ENCODE assay signal across 18 mouse cellular contexts in the genomic region with DNA sequence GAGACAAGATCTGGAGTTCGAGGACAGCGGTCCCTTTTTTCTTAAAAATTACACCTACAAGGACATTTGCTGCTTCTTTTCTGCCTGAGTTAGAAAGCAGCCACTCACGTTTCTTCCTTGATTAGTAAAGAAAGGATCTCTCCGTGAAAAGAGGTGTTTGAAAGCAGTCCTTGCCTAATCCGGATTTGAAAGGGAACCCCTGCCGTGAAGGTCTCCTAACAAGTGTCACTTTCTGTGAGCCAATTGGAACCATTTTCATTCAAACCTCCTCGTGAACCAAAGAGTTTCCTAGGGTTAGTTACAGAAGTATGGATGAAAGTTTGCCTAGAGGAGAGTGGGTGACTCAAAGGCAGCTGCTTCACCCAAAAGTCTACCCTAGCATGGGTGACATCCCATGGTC. TPM values are rescaled to one million over a fixed set of nuclear protein-coding genes. Genes with fewer than 3 reads are reported as not detected.
"Had no signal": no experiment of that assay in that cellular context is flagged by ENCODE, and none has a peak within 500 bp of the region (broad histone marks: within the 10 kb centered on the region; RNA-seq: fewer than 3 reads in every experiment).

No protein-coding gene starts in this region.

- H3K27me3 ChIP-seq: limb, embryonic 13.5 days; neural tube, embryonic 13.5 days had no signal

- H3K9ac ChIP-seq: limb, embryonic 13.5 days; liver, embryonic 14.5 days; neural tube, embryonic 13.5 days had no signal

- H3K9me3 ChIP-seq: limb, embryonic 13.5 days; neural tube, embryonic 13.5 days had no signal

- ATAC-seq: midbrain, embryonic 16.5 days had no signal

- H3K36me3 ChIP-seq: limb, embryonic 13.5 days; neural tube, embryonic 13.5 days had no signal

- H3K4me1 ChIP-seq: limb, embryonic 13.5 days; neural tube, embryonic 13.5 days had no signal

- H3K4me2 ChIP-seq: limb, embryonic 13.5 days; neural tube, embryonic 13.5 days had no signal

- H3K4me3 ChIP-seq: limb, embryonic 13.5 days; neural tube, embryonic 13.5 days had no signal

- H3K27ac ChIP-seq: kidney, postnatal 0 days; limb, embryonic 13.5 days; liver, embryonic 14.5 days; neural tube, embryonic 13.5 days had no signal

- DNase-seq: kidney, adult 9 months; kidney, postnatal 36 days; layer of hippocampus, adult 9-11 months; layer of hippocampus, postnatal 36 days; left cerebral cortex, postnatal 4 days; lung, adult 18-20 months; retina, postnatal 1 day; right cerebral cortex, postnatal 4 days; spleen, adult 18-20 months; thymus, adult 2 months; thymus, postnatal 25 days had no signal

RNA-seq across cellular contexts. Expression of a gene that starts 32.5 kb away (rescaled TPM):
- total RNA-seq: megakaryocyte-erythroid progenitor cell, adult 5-6 weeks had no signal
- polyA plus RNA-seq: liver, adult 2 months had no signal

RNA-seq across cellular contexts. Expression of a gene that starts 41.5 kb away (rescaled TPM):
- total RNA-seq: liver, adult 2 months; megakaryocyte-erythroid progenitor cell, adult 5-6 weeks had no signal
- polyA plus RNA-seq: kidney, postnatal 0 days; liver, adult 2 months; liver, embryonic 14.5 days; thymus, adult 2 months had no signal
